Mouse (Mus musculus): ENCODE measurements at regions not wholly inside any gene's neighbourhood (a gene's known extent, or its start where the extent isn't known, plus 50 kb on each side); places are given as distances from the start of the nearest gene placed in this dataset.

GRCm38 (mm10) chr1:138912156-138912616 lies 51.0 kb upstream of the Dennd1b start:
- TF ChIP-seq CTCF (IDR thresholded peaks at IDR 0.05; ENCODE audit: low read depth, low read length) = peak; percentile 22; the same call in 1 of the 2 replicates
- no peak for TF ChIP-seq POLR2A (IDR thresholded peaks at IDR 0.05; ENCODE audit: extremely low read depth, insufficient read depth, low read length)
